9 mouse cellular contexts compared by ENCODE assay signal in genomic region chr5:131814503-131815003, GRCm38 (mm10).
DNase-seq lines count a peak whose midpoint lies in the region; ATAC-seq lines count a peak whose summit lies in the region.
"Had no signal": no experiment of that assay in that cellular context is flagged by ENCODE, and none has a peak within 500 bp of the region (broad histone marks: within the 10 kb centered on the region; RNA-seq: fewer than 3 reads in every experiment).

No protein-coding gene starts in this region.

- H3K36me3 ChIP-seq in forebrain, embryonic 15.5 days, result no peaks in the 10 kb centered on the region
- no peaks in the 10 kb centered on the region for H3K36me3 ChIP-seq in macrophage (ENCODE audit: inconsistent target)
- H3K36me3 ChIP-seq: limb, embryonic 12.5 days had no signal

- H3K79me2 ChIP-seq in macrophage (ENCODE audit: inconsistent target), result no peaks in the 10 kb centered on the region

- no peak overlapping the region for H3K4me3 ChIP-seq in forebrain, embryonic 15.5 days
- no peak overlapping the region for H3K4me3 ChIP-seq in macrophage (ENCODE audit: inconsistent target)
- H3K4me3 ChIP-seq: limb, embryonic 12.5 days had no signal

- DNase-seq in ovary, adult 18-20 months (ENCODE audit: low spot score), result peak; percentile 55
- DNase-seq in ovary, postnatal 14 days (ENCODE audit: low spot score), result no peak
- peak; percentile 46 for DNase-seq in heart, postnatal 4 days
- no peak for DNase-seq in left cerebral cortex, postnatal 10 days (ENCODE audit: extremely low spot score in 1 of 2, low spot score in 2 of 2)
- no peak for DNase-seq in cerebellum, adult 11 months

- H3K9ac ChIP-seq in forebrain, embryonic 15.5 days (replicated peaks), result no peak overlapping the region
- H3K9ac ChIP-seq: limb, embryonic 12.5 days had no signal

- intact Hi-C loops in left cerebral cortex, postnatal 10 days (cut with DNase I), result no loop called here

- H3K27me3 ChIP-seq in forebrain, embryonic 15.5 days, result no peaks in the 10 kb centered on the region
- H3K27me3 ChIP-seq: limb, embryonic 12.5 days had no signal

- no peaks in the 10 kb centered on the region for H3K9me3 ChIP-seq in forebrain, embryonic 15.5 days
- H3K9me3 ChIP-seq: limb, embryonic 12.5 days had no signal

- no peak overlapping the region for H3K4me2 ChIP-seq in forebrain, embryonic 15.5 days (replicated peaks)
- H3K4me2 ChIP-seq: limb, embryonic 12.5 days had no signal

- 0 out of 2 replicates have a peak, but pooled peaks have one; percentile 37 for ATAC-seq in forebrain, embryonic 15.5 days (replicated peaks)
- no peak for ATAC-seq in activated CD4-positive, CD25-positive, alpha-beta regulatory T cell, adult 4 months

- WGBS in forebrain, embryonic 15.5 days, result 47% methylated on average over 9 of the region's 9 CpGs
- WGBS in macrophage (ENCODE audit: missing documents), result 60% methylated on average over 9 of the region's 9 CpGs

- H3K4me1 ChIP-seq in forebrain, embryonic 15.5 days, result peaks cover 42% of the 10 kb centered on the region

- peak overlapping the region; percentile 51; the same call in 1 of the 2 replicates for H3K27ac ChIP-seq in forebrain, embryonic 15.5 days (replicated peaks)
- H3K27ac ChIP-seq in macrophage, result peak overlapping the region; percentile 37
- H3K27ac ChIP-seq: limb, embryonic 12.5 days had no signal

Comparison
In these comparisons a context has a peak if more than half of its experiments do, and no peak if none do; other contexts are left out.
1. DNase-seq: peak in ovary, adult 18-20 months (single experiment) and heart, postnatal 4 days (single experiment); none in ovary, postnatal 14 days (single experiment), left cerebral cortex, postnatal 10 days (0 of 2) and cerebellum, adult 11 months (single experiment).